Mouse (Mus musculus): ENCODE measurements around the gene BC049715.
A peak's percentile ranks its signal among the peaks of the same experiment; 100 is the strongest.

BC049715 gene

DNA sequence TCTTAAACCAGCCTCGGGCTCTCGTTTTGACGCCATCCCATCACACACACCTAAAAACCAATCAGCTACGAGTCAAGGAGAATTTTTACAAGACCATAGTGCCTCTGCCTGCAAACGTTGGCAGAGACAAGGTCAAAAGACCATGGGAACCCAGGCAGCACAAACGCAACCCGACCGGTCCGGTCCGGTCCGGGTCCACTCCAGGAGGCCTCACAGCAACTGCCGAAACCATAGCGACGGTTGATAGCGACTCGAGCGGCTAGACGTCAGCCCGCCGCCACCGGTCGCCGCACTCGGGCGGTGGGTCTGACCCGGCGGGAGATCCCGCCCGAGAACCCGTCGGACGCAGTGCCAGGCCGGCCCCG, at the start of gene BC049715:
Gene BC049715, plus strand, starts transcription at position 111 of the 365 bp plus-strand sequence.
- no peak for DNase-seq (ENCODE audit: low spot score)

DNA sequence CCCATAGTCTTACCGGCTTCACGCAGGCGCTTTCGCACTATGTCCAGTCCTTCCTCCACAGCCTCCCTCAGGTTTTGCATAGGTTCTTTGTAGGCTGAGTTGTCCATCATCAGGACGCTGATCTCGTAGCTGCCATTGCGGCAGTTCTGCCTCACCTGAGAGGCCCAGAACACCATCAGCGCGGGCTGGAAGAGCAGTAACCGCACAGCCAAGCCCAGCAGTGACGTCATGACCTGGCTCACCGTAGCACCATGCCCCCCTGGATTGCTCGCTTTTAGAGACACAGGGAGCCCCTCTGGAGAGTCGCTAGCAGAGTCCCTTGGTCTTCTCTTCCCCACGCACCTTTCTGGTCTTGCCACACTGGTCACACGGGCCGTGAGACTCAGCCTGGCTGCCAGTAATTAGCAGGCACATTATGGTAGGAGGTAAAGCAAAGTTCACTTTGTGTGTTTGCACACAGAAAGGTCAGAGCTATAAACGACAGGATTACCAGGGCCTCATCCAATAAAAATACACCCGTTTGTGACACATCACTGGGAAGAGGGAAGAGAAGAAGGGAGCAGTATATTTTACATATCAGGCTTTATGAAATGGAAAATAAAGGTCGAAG, 45.9 kb upstream of the BC049715 start, which contains the start of gene Gucy2c:
Gene Gucy2c, minus strand, starts transcription at position 389 of the 610 bp plus-strand sequence.
- no peak for DNase-seq (ENCODE audit: low spot score)

DNA sequence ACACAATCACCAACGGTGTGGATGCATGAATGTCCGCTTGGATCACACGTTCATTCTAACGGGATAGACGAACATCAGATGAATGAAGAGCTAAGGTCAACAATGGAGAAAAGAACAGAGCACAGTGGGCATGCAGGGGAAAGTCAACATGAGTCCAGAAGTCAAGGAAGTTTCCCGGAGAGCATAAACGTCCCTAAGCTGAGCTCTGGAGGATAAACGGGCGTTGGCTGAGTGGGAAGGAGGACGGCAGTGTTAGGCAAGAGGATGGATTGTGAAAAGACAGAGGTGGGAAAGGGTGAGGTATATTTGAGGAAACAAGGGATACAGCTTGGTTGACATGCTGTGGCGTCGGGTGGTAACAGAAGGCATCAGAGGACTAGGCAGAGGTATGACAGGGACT, 45.3 kb upstream of the BC049715 start:
- no peak for DNase-seq (ENCODE audit: low spot score)

DNA sequence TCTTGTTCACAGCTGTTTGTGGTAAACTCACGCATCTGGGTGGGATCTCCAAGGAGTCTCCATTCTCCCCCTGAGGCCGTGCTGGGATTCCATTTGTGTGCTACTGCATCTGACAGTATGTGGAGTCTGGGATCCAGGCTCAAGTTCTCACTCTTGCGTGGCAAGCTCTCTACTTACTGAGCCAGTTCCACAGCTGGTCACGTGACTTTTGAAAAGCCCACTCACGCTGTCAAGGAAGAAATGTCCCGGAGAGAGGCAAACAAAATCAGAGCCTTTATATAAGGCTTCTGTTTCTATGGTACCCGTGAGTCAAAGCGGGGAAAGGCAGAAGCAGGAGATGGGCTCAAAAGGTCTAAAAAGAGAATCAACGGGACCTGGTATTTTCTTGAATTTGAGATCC, 44.7 kb upstream of the BC049715 start:
- no peak for DNase-seq (ENCODE audit: low spot score)

DNA sequence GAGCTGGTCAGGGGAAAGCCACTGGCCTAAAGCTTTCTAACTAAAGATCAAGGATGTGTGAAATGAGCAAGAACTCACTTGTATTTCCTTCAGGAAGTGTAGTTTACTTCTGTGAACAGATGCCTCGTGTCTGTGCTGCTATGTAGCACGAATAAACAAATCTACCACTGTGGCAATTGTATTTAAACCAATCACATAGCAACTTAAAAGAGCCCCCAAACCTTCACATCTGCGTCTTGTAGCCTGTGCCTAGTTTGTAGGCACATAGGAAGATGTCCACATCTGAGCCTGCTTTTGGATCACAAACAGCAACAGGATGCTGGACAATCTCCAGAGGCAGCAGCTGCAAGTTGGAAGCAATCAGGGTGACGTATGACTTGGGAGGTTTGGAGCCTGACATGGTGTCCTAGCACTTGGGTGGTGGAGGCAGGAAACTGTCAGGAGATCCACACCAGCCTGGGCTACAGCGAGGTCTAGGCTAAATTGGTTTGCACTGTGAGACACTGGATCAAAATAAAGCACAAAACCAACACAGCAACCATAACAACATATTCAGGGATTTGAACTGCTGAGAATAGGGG, 37.9 kb upstream of the BC049715 start:
- no peak for DNase-seq (ENCODE audit: low spot score)

GRCm38 (mm10) chr6:136792884-136793758, 34.3 kb upstream of the BC049715 start:
- DNase-seq (ENCODE audit: low spot score), result no peak

- DNase-seq (ENCODE audit: low spot score), result no peak
Observed at GRCm38 (mm10) chr6:136793831-136794525, 33.4 kb upstream of the BC049715 start.

- no peak for DNase-seq (ENCODE audit: low spot score)
Observed at GRCm38 (mm10) chr6:136795110-136795509, 32.3 kb upstream of the BC049715 start.

DNA sequence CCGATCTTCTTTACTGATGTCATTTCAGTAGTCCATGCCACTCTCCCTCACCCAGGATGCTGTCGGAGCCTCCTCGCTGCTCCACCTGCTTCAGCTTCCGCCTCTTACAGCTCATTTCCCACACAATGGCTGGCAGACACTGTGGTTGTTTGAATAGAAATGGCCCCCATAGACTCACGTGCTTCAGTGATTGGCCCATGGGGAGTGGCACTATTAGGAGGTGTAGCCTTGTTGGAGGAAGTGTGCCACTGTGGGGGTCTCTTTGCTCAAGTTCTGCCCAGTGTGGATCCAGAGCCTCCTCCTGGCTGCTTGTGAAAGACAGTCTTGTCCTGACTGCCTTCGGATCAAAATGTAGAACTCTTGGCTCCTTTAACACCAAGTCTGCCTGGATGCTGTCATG, 31.6 kb upstream of the BC049715 start:
- no peak for DNase-seq (ENCODE audit: low spot score)

DNA sequence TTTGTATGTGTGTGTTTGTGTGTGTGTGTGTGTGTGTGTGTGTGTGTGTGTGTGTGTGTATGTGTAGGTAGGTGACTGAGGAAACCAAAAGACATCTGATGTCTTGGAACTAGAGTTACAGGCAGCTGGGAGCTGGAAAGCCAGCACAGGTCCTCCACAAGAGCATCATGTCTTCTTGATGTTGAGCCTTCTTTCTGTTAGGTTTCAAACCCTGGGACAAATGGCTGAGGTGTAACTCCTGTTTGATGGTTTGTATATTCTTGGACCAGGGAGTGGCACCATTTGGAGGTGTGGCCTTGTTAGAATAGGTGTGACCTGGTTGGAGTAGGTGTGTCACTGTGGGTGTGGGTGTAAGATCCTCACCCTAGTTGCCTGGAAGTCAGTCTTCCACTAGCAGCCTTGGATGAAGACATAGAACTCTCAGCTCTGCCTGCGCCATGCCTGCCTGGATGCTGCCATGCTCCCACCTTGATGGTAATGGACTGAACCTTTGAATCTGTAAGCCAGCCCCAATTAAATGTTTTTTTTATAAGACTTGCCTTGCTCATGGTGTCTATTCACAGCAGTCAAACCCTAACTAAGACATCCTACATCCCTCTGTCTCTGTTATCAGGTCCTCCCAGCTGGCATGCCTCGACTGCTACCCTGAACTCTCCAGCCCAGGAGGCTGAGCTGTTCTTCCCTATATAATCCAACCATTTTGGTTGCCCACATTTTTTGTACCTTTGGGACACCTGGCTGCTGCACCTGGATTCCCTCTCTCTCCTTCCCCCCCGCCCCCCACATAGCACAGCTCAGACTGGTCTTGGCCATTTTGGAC, 29.3 kb upstream of the BC049715 start:
- DNase-seq (ENCODE audit: low spot score), result peak; percentile 54

GRCm38 (mm10) chr6:136800710-136801109, 26.7 kb upstream of the BC049715 start:
- no peak for DNase-seq (ENCODE audit: low spot score)

GRCm38 (mm10) chr6:136801274-136801673, 26.2 kb upstream of the BC049715 start:
- DNase-seq (ENCODE audit: low spot score), result no peak

DNA sequence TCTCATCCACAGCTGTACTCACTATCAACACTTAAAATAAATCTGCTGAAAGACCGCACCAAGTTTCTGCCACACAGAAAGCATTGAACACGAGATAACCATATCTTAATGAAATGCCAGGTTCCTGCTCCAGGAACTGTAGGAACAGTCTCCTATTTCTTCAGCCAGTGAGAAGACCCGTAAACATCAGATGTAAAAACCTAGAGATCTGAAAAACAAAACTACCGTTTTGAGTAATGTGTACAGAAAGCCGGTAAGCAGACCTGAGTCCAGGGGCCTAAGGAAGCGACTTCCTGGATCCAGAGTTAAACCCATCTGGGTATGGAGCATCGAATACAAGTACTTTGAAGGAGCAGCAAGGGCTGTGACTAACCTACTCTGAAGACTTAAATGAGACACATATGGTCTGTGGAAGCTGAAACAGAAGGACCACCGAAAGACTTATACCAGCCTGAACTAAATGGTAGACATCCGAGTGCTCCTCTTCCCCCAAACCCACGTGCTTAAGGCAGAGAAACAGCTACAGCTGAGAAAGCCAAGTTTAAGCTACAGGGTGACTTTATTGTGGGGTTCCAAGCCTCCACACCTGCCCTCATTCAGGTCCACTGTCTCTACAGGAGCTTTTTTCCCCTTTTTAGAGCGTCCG, 24.2 kb upstream of the BC049715 start:
- DNase-seq (ENCODE audit: low spot score), result no peak

GRCm38 (mm10) chr6:136803739-136804633, 23.4 kb upstream of the BC049715 start, which contains the start of gene Hist4h4:
Hist4h4 (minus strand) TSS chr6:136804415.
- peak; percentile 93 for DNase-seq (ENCODE audit: low spot score)

DNA sequence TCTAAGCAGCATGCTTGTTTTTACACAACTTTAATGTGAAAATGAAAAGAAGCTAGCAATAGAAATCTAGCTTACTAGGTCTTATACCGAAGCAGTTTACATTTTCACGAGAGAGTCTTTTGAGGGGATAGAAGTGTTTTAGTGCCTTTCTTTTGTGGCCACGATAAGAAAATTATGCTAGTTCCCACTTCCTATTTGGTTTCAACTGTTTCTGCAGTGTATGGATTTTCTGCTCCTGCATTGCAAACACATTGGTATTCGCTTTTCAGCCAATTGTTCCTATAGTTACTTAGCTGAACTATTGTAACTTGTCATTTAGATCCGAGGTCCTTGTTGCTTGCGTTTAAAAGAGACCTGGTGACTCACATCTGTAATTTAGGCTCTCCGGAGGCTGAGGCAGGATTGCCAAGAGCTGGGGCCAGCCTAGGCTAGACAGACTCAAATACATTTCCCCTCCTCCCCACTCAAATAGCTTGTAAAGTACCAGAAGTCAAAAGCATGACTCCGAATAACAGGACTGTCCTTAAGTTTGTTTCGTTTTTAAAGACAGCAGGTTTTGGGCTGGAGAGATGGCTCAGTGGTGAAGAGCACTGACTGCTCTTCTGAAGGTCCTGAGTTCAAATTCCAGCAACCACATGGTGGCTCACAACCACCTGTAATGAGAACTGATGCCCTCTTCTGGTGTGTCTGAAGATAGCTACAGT, 22.6 kb upstream of the BC049715 start:
- DNase-seq (ENCODE audit: low spot score), result no peak

DNA sequence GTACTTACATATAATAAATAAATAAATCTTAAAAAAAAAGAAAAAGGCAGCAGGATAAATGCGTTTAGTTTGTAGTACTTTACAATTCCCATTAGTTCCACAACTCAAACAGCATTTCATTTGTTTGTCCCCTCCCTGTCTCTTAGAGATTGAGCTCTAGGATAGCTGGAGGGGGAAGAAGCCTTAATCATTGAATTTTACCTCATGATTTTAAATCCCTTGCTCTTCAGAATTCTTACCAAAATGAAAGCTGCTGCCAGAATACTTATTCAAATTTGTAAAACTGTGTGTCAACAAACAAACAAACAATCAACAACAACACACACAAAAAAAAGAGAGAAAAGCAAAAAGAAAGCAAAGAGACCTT, 22.0 kb upstream of the BC049715 start:
- DNase-seq (ENCODE audit: low spot score), result no peak

- DNase-seq (ENCODE audit: low spot score), result no peak
Observed at GRCm38 (mm10) chr6:136806819-136807218, 20.6 kb upstream of the BC049715 start.

DNA sequence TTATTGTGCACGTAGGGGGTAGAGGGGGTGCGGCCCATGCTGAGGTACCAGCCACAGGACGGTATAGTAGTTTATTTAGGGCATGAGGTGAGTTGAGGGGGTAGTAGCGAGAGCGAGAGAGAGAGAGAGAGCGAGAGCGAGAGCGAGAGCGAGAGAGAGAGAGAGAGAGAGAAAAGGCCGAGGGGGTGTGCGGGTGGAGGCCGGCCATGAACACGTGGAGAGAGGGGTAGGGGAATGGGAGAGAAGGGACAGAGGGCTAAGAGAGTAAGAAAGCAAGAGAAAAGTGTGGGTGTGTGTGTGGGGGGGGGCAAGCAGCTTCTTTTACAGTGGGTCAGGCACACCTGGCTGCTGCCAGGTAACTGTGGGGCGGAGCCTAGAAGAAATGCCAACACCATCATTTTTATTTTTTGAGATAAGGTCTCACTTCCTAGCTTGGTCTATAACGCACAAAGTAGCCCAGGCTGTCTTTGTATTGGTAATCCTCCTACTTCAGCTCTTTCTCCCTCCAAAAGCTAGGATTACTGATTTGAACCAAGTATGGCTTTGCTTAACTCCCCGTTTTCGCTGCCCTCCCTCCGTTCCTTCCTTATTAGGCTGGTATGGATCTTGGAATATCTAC, 19.9 kb upstream of the BC049715 start:
- DNase-seq (ENCODE audit: low spot score), result no peak

GRCm38 (mm10) chr6:136808014-136808417, 19.4 kb upstream of the BC049715 start, which contains the start of gene H2afj:
H2afj (plus strand) TSS chr6:136808244.
- DNase-seq (ENCODE audit: low spot score), result peak; percentile 97

All from spleen, adult 12 weeks (tissue).